Mouse (Mus musculus) midbrain, embryonic 10.5 days (tissue): ENCODE data around the gene Mrpl43. TPM values are rescaled to one million over a fixed set of nuclear protein-coding genes. Genes with fewer than 3 reads are reported as not detected.

Source experiments
- DNase-seq: peaks from one replicate; pipeline ENCODE4 v3.0.0-alpha.2; 2017; ENCODE audit warnings: low spot score
- H3K27ac ChIP-seq: fragments of 300-500 bp; sonication (generic); replicated peaks from 2 replicates; pipeline ENCODE4 v1.5.1; 2016; ENCODE audit warnings: mild to moderate bottlenecking
- H3K27me3 ChIP-seq: fragments of 300-500 bp; sonication (generic); 2 replicates; pipeline ENCODE4 v1.6.1; 2016; ENCODE audit warnings: low read depth, mild to moderate bottlenecking; ENCODE audit not compliant: poor library complexity, severe bottlenecking
- H3K36me3 ChIP-seq: fragments of 300-500 bp; sonication (generic); 2 replicates; pipeline ENCODE4 v1.6.1; 2016; ENCODE audit warnings: mild to moderate bottlenecking, moderate library complexity
- H3K4me1 ChIP-seq: fragments of 300-500 bp; sonication (generic); 2 replicates; pipeline ENCODE4 v1.6.1; 2016
- H3K4me3 ChIP-seq: fragments of 300-500 bp; sonication (generic); 2 replicates; pipeline ENCODE4 v1.5.1; 2016; ENCODE audit warnings: mild to moderate bottlenecking, moderate library complexity
- H3K9me3 ChIP-seq: fragments of 300-500 bp; sonication (generic); replicated peaks from 2 replicates; pipeline ENCODE4 v1.6.1; 2016; ENCODE audit warnings: mild to moderate bottlenecking
- WGBS: fragments of 180-500 bp; shearing (Covaris S2); methylation state at CpG from one replicate; pipeline ENCODE4 v1.1.7; 2016; 5-methylcytosine and 5-hydroxymethylcytosine counted together
- polyA plus RNA-seq: library from polyadenylated mRNA; unstranded; fragments of >200 nt; fragmentation: Nextera tagmentation; extraction: Ambion mirVana; gene quantifications from 2 replicates; pipeline ENCODE4 v1.2.1, GENCODE M21; 2016

Mrpl43 gene
- polyA plus RNA-seq, 1 experiment from 2014 or later: 72.9 TPM

GRCm38 (mm10) chr19:44992712-44993111 lies 13.5 kb downstream of the Mrpl43 start:
- 68% methylated on average over 7 of the region's 7 CpGs for WGBS
- no peak overlapping the region for H3K27ac ChIP-seq
- H3K4me3 ChIP-seq: no peak overlapping the region
- peaks cover 27% of the 10 kb centered on the region for H3K27me3 ChIP-seq
- peaks cover 49% of the 10 kb centered on the region for H3K4me1 ChIP-seq
- no peaks in the 10 kb centered on the region for H3K9me3 ChIP-seq
- no peak for DNase-seq
- H3K36me3 ChIP-seq: peaks cover 30% of the 10 kb centered on the region

GRCm38 (mm10) chr19:44992246-44992645 lies 14.0 kb downstream of the Mrpl43 start:
- peaks cover 50% of the 10 kb centered on the region for H3K4me1 ChIP-seq
- DNase-seq: no peak
- H3K27me3 ChIP-seq: peaks cover 32% of the 10 kb centered on the region
- 68% methylated on average over 7 of the region's 7 CpGs for WGBS
- H3K9me3 ChIP-seq: no peaks in the 10 kb centered on the region
- H3K4me3 ChIP-seq: no peak overlapping the region
- no peak overlapping the region for H3K27ac ChIP-seq
- peaks cover 25% of the 10 kb centered on the region for H3K36me3 ChIP-seq

- WGBS: 84% methylated on average over 8 of the region's 8 CpGs
- peaks cover 50% of the 10 kb centered on the region for H3K4me1 ChIP-seq
- H3K27ac ChIP-seq: no peak overlapping the region
- peaks cover 13% of the 10 kb centered on the region for H3K36me3 ChIP-seq
- H3K9me3 ChIP-seq: no peaks in the 10 kb centered on the region
- no peak for DNase-seq
- peaks cover 40% of the 10 kb centered on the region for H3K27me3 ChIP-seq
- H3K4me3 ChIP-seq: no peak overlapping the region
These were observed 15.2 kb downstream of the Mrpl43 start for GRCm38 (mm10) chr19:44991031-44991430.

- Histone ChIP-seq H3K27me3 (peaks cover 40% of the 10 kb centered on the region), H3K27ac (peak overlapping the region; percentile 89), H3K36me3 (peaks cover 11% of the 10 kb centered on the region; the same call in 1 of the 2 replicates), H3K4me3 (peak overlapping the region; percentile 81), H3K4me1 (peaks cover 50% of the 10 kb centered on the region), H3K9me3 (no peaks in the 10 kb centered on the region)
- no peak for DNase-seq
- 10% methylated on average over 22 of the region's 22 CpGs for WGBS
These were observed 16.4 kb downstream of the Mrpl43 start for GRCm38 (mm10) chr19:44989567-44990495.

- H3K9me3 ChIP-seq: no peaks in the 10 kb centered on the region
- peak within 1 kb of the TSS; percentile 89 for H3K27ac ChIP-seq
- peaks cover 50% of the 10 kb centered on the region for H3K4me1 ChIP-seq
- peaks cover 11% of the 10 kb centered on the region; the same call in 1 of the 2 replicates for H3K36me3 ChIP-seq
- H3K27me3 ChIP-seq: peaks cover 40% of the 10 kb centered on the region
- DNase-seq: peak; percentile 68
- WGBS: under 1% methylated on average over 57 of the region's 58 CpGs
- peak within 1 kb of the TSS; percentile 81 for H3K4me3 ChIP-seq
These were observed 17.2 kb downstream of the Mrpl43 start, which contains the start of gene Sema4g for GRCm38 (mm10) chr19:44988831-44989566. Gene Sema4g, plus strand, starts transcription at chr19:44989101.

GRCm38 (mm10) chr19:44988321-44988720 lies 17.9 kb downstream of the Mrpl43 start:
- Histone ChIP-seq H3K36me3 (peaks cover 11% of the 10 kb centered on the region; the same call in 1 of the 2 replicates), H3K27ac (peak overlapping the region; percentile 89; the same call in 1 of the 2 replicates), H3K4me3 (peak overlapping the region; percentile 81), H3K9me3 (no peaks in the 10 kb centered on the region), H3K4me1 (peaks cover 50% of the 10 kb centered on the region), H3K27me3 (peaks cover 40% of the 10 kb centered on the region)
- WGBS: 27% methylated on average over 9 of the region's 9 CpGs
- DNase-seq: no peak

GRCm38 (mm10) chr19:44987851-44988250 lies 18.4 kb downstream of the Mrpl43 start:
- 58% methylated on average over 6 of the region's 6 CpGs for WGBS

GRCm38 (mm10) chr19:44987004-44987403 lies 19.2 kb downstream of the Mrpl43 start:
- WGBS: 79% methylated on average over 6 of the region's 6 CpGs
- no peak for DNase-seq
- Histone ChIP-seq H3K9me3 (no peaks in the 10 kb centered on the region), H3K4me1 (peaks cover 42% of the 10 kb centered on the region), H3K36me3 (peaks cover 8% of the 10 kb centered on the region), H3K4me3 (no peak overlapping the region), H3K27ac (no peak overlapping the region), H3K27me3 (peaks cover 40% of the 10 kb centered on the region)

More at GRCm38 (mm10) chr19:44987851-44988250, 18.4 kb downstream of the Mrpl43 start:
- H3K27ac ChIP-seq: no peak overlapping the region
- DNase-seq: no peak
- peaks cover 40% of the 10 kb centered on the region for H3K27me3 ChIP-seq
- peaks cover 8% of the 10 kb centered on the region; the same call in 1 of the 2 replicates for H3K36me3 ChIP-seq
- H3K4me3 ChIP-seq: no peak overlapping the region
- H3K4me1 ChIP-seq: peaks cover 50% of the 10 kb centered on the region
- H3K9me3 ChIP-seq: no peaks in the 10 kb centered on the region

- 69% methylated on average over 5 of the region's 5 CpGs for WGBS
- no peak overlapping the region for H3K4me3 ChIP-seq
- no peak for DNase-seq
- no peak overlapping the region for H3K27ac ChIP-seq
- H3K36me3 ChIP-seq: peaks cover 24% of the 10 kb centered on the region
- H3K4me1 ChIP-seq: peaks cover 27% of the 10 kb centered on the region
- peaks cover 31% of the 10 kb centered on the region for H3K27me3 ChIP-seq
- no peaks in the 10 kb centered on the region for H3K9me3 ChIP-seq
These were observed 20.9 kb downstream of the Mrpl43 start for GRCm38 (mm10) chr19:44985159-44985988.

GRCm38 (mm10) chr19:44984420-44984819 lies 21.8 kb downstream of the Mrpl43 start:
- H3K27me3 ChIP-seq: peaks cover 23% of the 10 kb centered on the region
- H3K27ac ChIP-seq: no peak overlapping the region
- 93% methylated on average over 4 of the region's 4 CpGs for WGBS
- no peak overlapping the region for H3K4me3 ChIP-seq
- no peak for DNase-seq
- peaks cover 34% of the 10 kb centered on the region for H3K36me3 ChIP-seq
- peaks cover 17% of the 10 kb centered on the region for H3K4me1 ChIP-seq
- H3K9me3 ChIP-seq: no peaks in the 10 kb centered on the region

GRCm38 (mm10) chr19:44983366-44983765 lies 22.9 kb downstream of the Mrpl43 start:
- no peak for DNase-seq
- WGBS: 92% methylated on average over 6 of the region's 6 CpGs
- Histone ChIP-seq H3K27me3 (peaks cover 17% of the 10 kb centered on the region), H3K4me1 (peaks cover 7% of the 10 kb centered on the region), H3K36me3 (peaks cover 44% of the 10 kb centered on the region), H3K4me3 (no peak overlapping the region), H3K27ac (no peak overlapping the region), H3K9me3 (no peaks in the 10 kb centered on the region)
